Mouse (Mus musculus): ENCODE results near the gene Elane. TPM values are rescaled to one million over a fixed set of nuclear protein-coding genes. Genes with fewer than 3 reads are reported as not detected.
"Not testable (repeated sequence)": the region's sequence is repeated elsewhere in the genome, so short reads cannot be mapped to it uniquely, and the experiment has no call there.

Gene Elane
- polyA plus RNA-seq, 1 experiment from 2014 or later: 0.40 TPM

GRCm38 (mm10) chr10:79873313-79873712, 12.7 kb upstream of the Elane start:
- Histone ChIP-seq H3K4me2 (peak overlapping the region; percentile 89), H3K27ac (peak overlapping the region; percentile 80; the same call in 1 of the 2 replicates), H3K4me3 (peak overlapping the region; percentile 71), H3K27me3 (no peaks in the 10 kb centered on the region), H3K4me1 (peaks cover 32% of the 10 kb centered on the region), H3K9ac (no peak overlapping the region), H3K36me3 (0 out of 2 replicates have a peak, but pooled peaks cover 5% of the 10 kb centered on the region), H3K9me3 (no peaks in the 10 kb centered on the region)
- 5% methylated on average over 6 of the region's 6 CpGs for WGBS
- no peak for ATAC-seq (ENCODE audit: insufficient number of reproducible peaks, low FRiP score, low TSS enrichment, low read depth)

- peak overlapping the region; percentile 80 for H3K27ac ChIP-seq
- no peak for ATAC-seq (ENCODE audit: insufficient number of reproducible peaks, low FRiP score, low TSS enrichment, low read depth)
- peak overlapping the region; percentile 71 for H3K4me3 ChIP-seq
- peak overlapping the region; percentile 78 for H3K9ac ChIP-seq
- WGBS: under 1% methylated on average over 26 of the region's 26 CpGs
- H3K4me2 ChIP-seq: peak overlapping the region; percentile 89
- peaks cover 32% of the 10 kb centered on the region for H3K4me1 ChIP-seq
- 0 out of 2 replicates have a peak, but pooled peaks cover 5% of the 10 kb centered on the region for H3K36me3 ChIP-seq
- H3K27me3 ChIP-seq: no peaks in the 10 kb centered on the region
- no peaks in the 10 kb centered on the region for H3K9me3 ChIP-seq
These were observed 12.2 kb upstream of the Elane start for GRCm38 (mm10) chr10:79873715-79874289.

- Histone ChIP-seq H3K4me2 (peak within 1 kb of the TSS; percentile 89), H3K4me1 (peaks cover 32% of the 10 kb centered on the region), H3K27ac (peak within 1 kb of the TSS; percentile 80), H3K4me3 (peak within 1 kb of the TSS; percentile 71), H3K27me3 (no peaks in the 10 kb centered on the region), H3K36me3 (0 out of 2 replicates have a peak, but pooled peaks cover 2% of the 10 kb centered on the region), H3K9ac (peak within 1 kb of the TSS; percentile 78), H3K9me3 (no peaks in the 10 kb centered on the region)
- WGBS: under 1% methylated on average over 52 of the region's 57 CpGs
- peak; percentile 75 for ATAC-seq (ENCODE audit: insufficient number of reproducible peaks, low FRiP score, low TSS enrichment, low read depth)
These were observed 11.7 kb upstream of the Elane start, which contains the start of the genes Prtn3 and Plppr3 for GRCm38 (mm10) chr10:79874290-79874862. Gene Prtn3 (plus strand): TSS chr10:79874476. Gene Plppr3 (minus strand): TSS chr10:79874634.

GRCm38 (mm10) chr10:79877174-79877573, 8.9 kb upstream of the Elane start:
- no peak overlapping the region for H3K27ac ChIP-seq
- H3K4me2 ChIP-seq: no peak overlapping the region
- 67% methylated on average over 1 of the region's 1 CpGs for WGBS
- no peaks in the 10 kb centered on the region for H3K36me3 ChIP-seq
- no peaks in the 10 kb centered on the region for H3K9me3 ChIP-seq
- no peak overlapping the region for H3K9ac ChIP-seq
- no peak overlapping the region for H3K4me3 ChIP-seq
- peaks cover 39% of the 10 kb centered on the region for H3K4me1 ChIP-seq
- H3K27me3 ChIP-seq: peaks cover 6% of the 10 kb centered on the region; the same call in 1 of the 2 replicates
- no peak for ATAC-seq (ENCODE audit: insufficient number of reproducible peaks, low FRiP score, low TSS enrichment, low read depth)

GRCm38 (mm10) chr10:79877757-79878156, 8.3 kb upstream of the Elane start:
- 52% methylated on average over 12 of the region's 12 CpGs for WGBS
- Histone ChIP-seq H3K4me2 (no peak overlapping the region), H3K9ac (no peak overlapping the region), H3K9me3 (no peaks in the 10 kb centered on the region), H3K27me3 (peaks cover 10% of the 10 kb centered on the region; the same call in 1 of the 2 replicates), H3K27ac (no peak overlapping the region; the same call in 1 of the 2 replicates), H3K36me3 (no peaks in the 10 kb centered on the region), H3K4me3 (no peak overlapping the region), H3K4me1 (peaks cover 41% of the 10 kb centered on the region)
- ATAC-seq (ENCODE audit: insufficient number of reproducible peaks, low FRiP score, low TSS enrichment, low read depth): no peak

- WGBS: 34% methylated on average over 3 of the region's 3 CpGs
- no peak overlapping the region for H3K9ac ChIP-seq
These were observed 6.5 kb upstream of the Elane start for GRCm38 (mm10) chr10:79879527-79879926.

GRCm38 (mm10) chr10:79880721-79881120, 5.3 kb upstream of the Elane start:
- Histone ChIP-seq H3K4me3 (no peak overlapping the region), H3K27ac (no peak overlapping the region), H3K27me3 (peaks cover 12% of the 10 kb centered on the region; the same call in 1 of the 2 replicates), H3K4me1 (peaks cover 34% of the 10 kb centered on the region), H3K9ac (no peak overlapping the region), H3K36me3 (no peaks in the 10 kb centered on the region), H3K9me3 (no peaks in the 10 kb centered on the region), H3K4me2 (no peak overlapping the region)
- WGBS: 16% methylated on average over 9 of the region's 9 CpGs
- no peak for ATAC-seq (ENCODE audit: insufficient number of reproducible peaks, low FRiP score, low TSS enrichment, low read depth)

More at GRCm38 (mm10) chr10:79879527-79879926, 6.5 kb upstream of the Elane start:
- H3K4me1 ChIP-seq: peaks cover 42% of the 10 kb centered on the region
- H3K9me3 ChIP-seq: no peaks in the 10 kb centered on the region
- H3K27ac ChIP-seq: no peak overlapping the region
- H3K27me3 ChIP-seq: peaks cover 12% of the 10 kb centered on the region; the same call in 1 of the 2 replicates
- ATAC-seq (ENCODE audit: insufficient number of reproducible peaks, low FRiP score, low TSS enrichment, low read depth): no peak
- H3K36me3 ChIP-seq: no peaks in the 10 kb centered on the region
- no peak overlapping the region for H3K4me2 ChIP-seq
- H3K4me3 ChIP-seq: no peak overlapping the region

GRCm38 (mm10) chr10:79881981-79882380, 4.1 kb upstream of the Elane start:
- no peaks in the 10 kb centered on the region for H3K9me3 ChIP-seq
- 6% methylated on average over 22 of the region's 22 CpGs for WGBS
- no peak overlapping the region for H3K9ac ChIP-seq
- H3K4me2 ChIP-seq: peak overlapping the region; percentile 40
- no peaks in the 10 kb centered on the region for H3K36me3 ChIP-seq
- peak overlapping the region; percentile 9; the same call in 1 of the 2 replicates for H3K4me3 ChIP-seq
- peaks cover 12% of the 10 kb centered on the region; the same call in 1 of the 2 replicates for H3K27me3 ChIP-seq
- H3K27ac ChIP-seq: no peak overlapping the region
- ATAC-seq (ENCODE audit: insufficient number of reproducible peaks, low FRiP score, low TSS enrichment, low read depth): no peak
- H3K4me1 ChIP-seq: peaks cover 34% of the 10 kb centered on the region

GRCm38 (mm10) chr10:79883297-79884084, 2.6 kb upstream of the Elane start:
- ATAC-seq (ENCODE audit: insufficient number of reproducible peaks, low FRiP score, low TSS enrichment, low read depth): no peak
- H3K36me3 ChIP-seq: no peaks in the 10 kb centered on the region
- H3K4me2 ChIP-seq: no peak overlapping the region

GRCm38 (mm10) chr10:79884446-79884845, 1.6 kb upstream of the Elane start:
- H3K36me3 ChIP-seq: no peaks in the 10 kb centered on the region
- H3K4me3 ChIP-seq: no peak overlapping the region
- WGBS: 60% methylated on average over 4 of the region's 4 CpGs
- H3K27me3 ChIP-seq: peaks cover 12% of the 10 kb centered on the region; the same call in 1 of the 2 replicates
- no peak overlapping the region for H3K4me2 ChIP-seq
- no peak overlapping the region for H3K9ac ChIP-seq
- peaks cover 28% of the 10 kb centered on the region for H3K4me1 ChIP-seq
- ATAC-seq (ENCODE audit: insufficient number of reproducible peaks, low FRiP score, low TSS enrichment, low read depth): no peak
- H3K9me3 ChIP-seq: no peaks in the 10 kb centered on the region
- H3K27ac ChIP-seq: no peak overlapping the region

More at GRCm38 (mm10) chr10:79883297-79884084, 2.6 kb upstream of the Elane start:
- H3K9me3 ChIP-seq: no peaks in the 10 kb centered on the region
- no peak overlapping the region for H3K27ac ChIP-seq
- WGBS: 16% methylated on average over 22 of the region's 22 CpGs
- H3K4me1 ChIP-seq: peaks cover 28% of the 10 kb centered on the region
- no peak overlapping the region for H3K9ac ChIP-seq
- no peak overlapping the region for H3K4me3 ChIP-seq
- H3K27me3 ChIP-seq: peaks cover 12% of the 10 kb centered on the region; the same call in 1 of the 2 replicates

- H3K9ac ChIP-seq; H3K4me3 ChIP-seq; H3K27ac ChIP-seq; ATAC-seq (ENCODE audit: insufficient number of reproducible peaks, low FRiP score, low TSS enrichment, low read depth); H3K9me3 ChIP-seq; H3K36me3 ChIP-seq; H3K4me2 ChIP-seq: not testable (repeated sequence)
- Histone ChIP-seq H3K4me1 (peaks cover 28% of the 10 kb centered on the region), H3K27me3 (peaks cover 12% of the 10 kb centered on the region; the same call in 1 of the 2 replicates)
- WGBS: 59% methylated on average over 3 of the region's 3 CpGs
These were observed 1.1 kb upstream of the Elane start for GRCm38 (mm10) chr10:79884938-79885337.
